Mouse (Mus musculus): ENCODE data around the gene Ddc. TPM values are rescaled to one million over a fixed set of nuclear protein-coding genes. Genes with fewer than 3 reads are reported as not detected.

Gene Ddc
- total and polyA plus RNA-seq, 3 experiments, result 0.07 to 0.08 TPM; not detected in 1

DNA sequence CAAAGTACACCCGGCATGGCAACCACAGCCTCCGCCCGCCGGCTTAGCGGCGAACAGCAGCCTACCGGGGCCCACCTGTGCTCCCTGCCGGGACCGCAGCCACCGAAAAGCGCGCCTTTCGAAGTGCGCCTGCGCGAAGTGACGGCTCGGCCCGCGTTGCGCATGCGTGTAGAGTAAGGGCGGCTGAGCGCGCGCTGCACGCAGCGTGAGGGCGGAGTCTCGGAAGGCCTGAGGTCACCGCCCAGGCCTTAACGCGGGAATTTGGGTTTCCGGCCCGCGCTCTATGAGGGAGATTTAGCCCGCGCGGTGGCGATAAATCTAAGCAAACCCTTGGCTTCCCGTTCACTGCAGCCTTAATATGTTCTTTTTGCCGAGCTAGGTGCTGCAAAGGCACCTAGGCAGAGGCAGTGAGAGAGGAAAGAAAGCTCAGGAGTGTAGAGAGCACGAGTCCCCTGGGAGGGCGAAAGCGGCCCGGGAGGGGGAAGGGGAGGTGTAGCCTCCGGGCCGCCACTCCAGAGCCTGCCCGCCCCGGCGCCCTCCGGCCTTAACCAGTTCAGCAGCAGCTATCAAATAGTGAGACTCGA is 89.0 kb downstream of the Ddc start, which contains the start of gene Fignl1 (continued):
- TF ChIP-seq MAX (IDR thresholded peaks at IDR 0.05; ENCODE audit: low read length) (peak; percentile 73), MAFK (IDR thresholded peaks at IDR 0.05; ENCODE audit: borderline replicate concordance, low read depth, low read length) (no peak), ZC3H11A (IDR thresholded peaks at IDR 0.05; ENCODE audit: low read depth, low read length) (no peak)

DNA sequence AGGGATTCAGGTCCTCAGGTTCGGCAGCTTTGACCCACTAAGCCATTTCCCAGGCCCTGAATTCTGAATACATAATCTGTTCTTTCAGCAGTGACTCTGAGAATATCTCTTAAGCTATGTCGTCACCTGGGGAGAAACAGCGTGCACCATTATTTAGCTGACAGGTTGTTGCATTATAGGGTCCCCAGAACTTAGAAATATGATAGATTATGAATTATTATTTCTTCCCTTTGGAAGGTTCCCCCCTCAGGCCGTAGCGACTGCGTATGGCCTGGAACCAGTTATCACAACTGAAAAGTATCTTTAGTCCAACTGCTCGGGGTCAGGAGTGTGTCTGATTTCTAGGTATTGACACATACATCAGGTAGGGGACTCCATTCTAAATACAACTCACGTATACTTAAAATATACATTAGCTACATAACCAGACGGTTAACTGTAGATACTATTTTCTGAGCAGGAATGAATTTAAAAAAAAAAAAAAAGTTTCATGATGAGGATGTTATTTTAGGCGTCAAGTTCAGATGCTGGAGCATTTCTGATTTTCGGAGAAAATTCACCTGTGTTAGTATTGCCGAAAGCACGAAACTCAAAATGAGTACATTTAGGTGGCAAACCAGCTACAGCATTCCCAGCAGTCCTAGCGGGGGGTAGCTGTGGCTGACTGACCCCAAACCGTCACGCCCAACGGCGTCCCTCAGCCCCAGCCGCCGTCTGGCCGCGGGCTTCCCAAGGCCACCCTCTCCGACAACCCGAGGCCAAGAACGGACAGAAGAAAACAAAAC is 89.7 kb downstream of the Ddc start:
- Histone ChIP-seq H3K4me3 (ENCODE audit: control insufficient read depth in 1 of 2, insufficient read depth in 1 of 2, low read depth in 2 of 2, low read length in 2 of 2) (peak overlapping the region; percentile 56 to 81), H3K9me3 (replicated peaks; ENCODE audit: insufficient read depth, low read length) (no peaks in the 10 kb centered on the region), H3K36me3 (ENCODE audit: control insufficient read depth in 1 of 2, insufficient read depth in 2 of 2, low read length in 2 of 2) (peaks cover 13 to 35% of the 10 kb centered on the region in 2 experiments), H3K4me1 (ENCODE audit: control insufficient read depth in 1 of 2, insufficient read depth in 2 of 2, low read length in 2 of 2) (peaks cover 5 to 10% of the 10 kb centered on the region in 2 experiments), H3K27ac (ENCODE audit: control insufficient read depth, low read depth, low read length) (peak overlapping the region; percentile 86), H3K79me2 (ENCODE audit: control insufficient read depth, insufficient read depth, low read length, poor library complexity) (peaks cover 21% of the 10 kb centered on the region), H3K27me3 (ENCODE audit: control insufficient read depth in 1 of 2, insufficient read depth in 2 of 2, low read length in 2 of 2) (no peaks in the 10 kb centered on the region), H3K9ac (ENCODE audit: control insufficient read depth, low read depth, low read length, poor library complexity, severe bottlenecking) (peak overlapping the region; percentile 92)
- peak; percentile 63 for DNase-seq (ENCODE audit: low read depth, low spot score)
- TF ChIP-seq POLR2AphosphoS2 (IDR thresholded peaks at IDR 0.05; ENCODE audit: low read length) (peak; percentile 37; the same call in 1 of the 2 replicates), MXI1 (IDR thresholded peaks at IDR 0.05; ENCODE audit: low read depth, low read length) (peak; percentile 21), SIN3A (IDR thresholded peaks at IDR 0.05; ENCODE audit: low read length) (no peak; the same call in none of the 2 replicates), ZMIZ1 (IDR thresholded peaks at IDR 0.05; ENCODE audit: low read depth, low read length) (peak; percentile 33; the same call in 1 of the 2 replicates), USF1 (IDR thresholded peaks at IDR 0.05; ENCODE audit: low read depth, low read length) (no peak), BHLHE40 (IDR thresholded peaks at IDR 0.05; ENCODE audit: borderline replicate concordance, low read depth, low read length) (no peak), TCF12 (IDR thresholded peaks at IDR 0.05; ENCODE audit: low read depth, low read length) (no peak), MEF2A (IDR thresholded peaks at IDR 0.05; ENCODE audit: extremely low read depth, insufficient replicate concordance, low read depth, low read length, poor library complexity, severe bottlenecking) (no peak), ETS1 (IDR thresholded peaks at IDR 0.05; ENCODE audit: low read depth, low read length) (0 out of 2 replicates have a peak, but pooled peaks have one; percentile 14), MAFK (IDR thresholded peaks at IDR 0.05; ENCODE audit: borderline replicate concordance, low read depth, low read length) (no peak), SMC3 (IDR thresholded peaks at IDR 0.05; ENCODE audit: low read depth, low read length) (no peak), NRF1 (IDR thresholded peaks at IDR 0.05; ENCODE audit: insufficient read depth, low read depth, low read length, poor library complexity, severe bottlenecking) (no peak), USF2 (IDR thresholded peaks at IDR 0.05; ENCODE audit: borderline replicate concordance in 1 of 2, insufficient read depth in 1 of 2, low read depth in 1 of 2, low read length in 2 of 2) (no peak), NELFE (IDR thresholded peaks at IDR 0.05; ENCODE audit: low read depth, low read length) (no peak), CTCF (IDR thresholded peaks at IDR 0.05 in 2 of 3, conservative IDR thresholded peaks at IDR 0.05 in 1 of 3; ENCODE audit: control insufficient read depth in 1 of 3, insufficient read depth in 1 of 3, low read depth in 2 of 3, low read length in 3 of 3, poor library complexity in 1 of 3, severe bottlenecking in 1 of 3) (no peak), ZKSCAN1 (IDR thresholded peaks at IDR 0.05; ENCODE audit: low read depth, low read length) (no peak), JUND (IDR thresholded peaks at IDR 0.05; ENCODE audit: low read depth, low read length) (0 out of 2 replicates have a peak, but pooled peaks have one; percentile 52), GABPA (IDR thresholded peaks at IDR 0.05; ENCODE audit: low read depth, low read length) (no peak), POLR2AphosphoS5 (IDR thresholded peaks at IDR 0.05; ENCODE audit: borderline replicate concordance, low read depth, low read length) (no peak), MYC (IDR thresholded peaks at IDR 0.05; ENCODE audit: low read depth, low read length) (0 out of 2 replicates have a peak, but pooled peaks have one; percentile 14), E2F4 (IDR thresholded peaks at IDR 0.05; ENCODE audit: borderline replicate concordance, low read depth, low read length) (no peak; the same call in 1 of the 2 replicates), ZC3H11A (IDR thresholded peaks at IDR 0.05; ENCODE audit: low read depth, low read length) (no peak), RCOR1 (IDR thresholded peaks at IDR 0.05; ENCODE audit: low read depth, low read length) (no peak), TAL1 (IDR thresholded peaks at IDR 0.05; ENCODE audit: low read length) (no peak), ELF1 (IDR thresholded peaks at IDR 0.05; ENCODE audit: low read depth, low read length) (no peak), KAT2A (conservative IDR thresholded peaks at IDR 0.05; ENCODE audit: low read depth, low read length) (no peak), UBTF (IDR thresholded peaks at IDR 0.05; ENCODE audit: borderline replicate concordance, insufficient read depth, low read depth, low read length) (no peak), GATA1 (IDR thresholded peaks at IDR 0.05; ENCODE audit: low read depth, low read length) (no peak), MYB (IDR thresholded peaks at IDR 0.05; ENCODE audit: low read depth, low read length) (peak; percentile 56), MAX (IDR thresholded peaks at IDR 0.05; ENCODE audit: low read length) (no peak), CHD2 (IDR thresholded peaks at IDR 0.05; ENCODE audit: low read length) (no peak)

All from MEL (cell line).